Mouse (Mus musculus): ENCODE results near the gene Igfbp6. TPM values are rescaled to one million over a fixed set of nuclear protein-coding genes. Genes with fewer than 3 reads are reported as not detected.

Gene Igfbp6
- polyA plus RNA-seq, 1 experiment from 2014 or later = 3.1 TPM

- no peaks in the 10 kb centered on the region for H3K4me1 ChIP-seq (ENCODE audit: control insufficient read depth, insufficient read depth, low read length)
- no peak overlapping the region for H3K4me2 ChIP-seq (ENCODE audit: low read length)
- ATAC-seq = no peak
- H3K9ac ChIP-seq (ENCODE audit: low read depth, low read length) = no peak overlapping the region
- H3K27me3 ChIP-seq (ENCODE audit: control insufficient read depth, insufficient read depth, low read depth, low read length) = no peaks in the 10 kb centered on the region
- H3K4me3 ChIP-seq (ENCODE audit: low read depth, low read length) = no peak overlapping the region
- no peaks in the 10 kb centered on the region for H3K36me3 ChIP-seq (ENCODE audit: control insufficient read depth, insufficient read depth, low read length)
- no peaks in the 10 kb centered on the region for H3K9me3 ChIP-seq (replicated peaks; ENCODE audit: control insufficient read depth, low read length, poor library complexity, severe bottlenecking)
- no peak overlapping the region for H3K27ac ChIP-seq (ENCODE audit: low read length)
- whole genome bisulfite sequencing = 81% methylated on average over 7 of the region's 7 CpGs
These were observed 48.2 kb downstream of the Igfbp6 start for GRCm38 (mm10) chr15:102192271-102192812.

- H3K36me3 ChIP-seq (ENCODE audit: control insufficient read depth, insufficient read depth, low read length) = no peaks in the 10 kb centered on the region
- no peak overlapping the region for H3K4me2 ChIP-seq (ENCODE audit: low read length)
- no peaks in the 10 kb centered on the region for H3K4me1 ChIP-seq (ENCODE audit: control insufficient read depth, insufficient read depth, low read length)
- H3K27me3 ChIP-seq (ENCODE audit: control insufficient read depth, insufficient read depth, low read depth, low read length) = no peaks in the 10 kb centered on the region
- H3K9ac ChIP-seq (ENCODE audit: low read depth, low read length) = no peak overlapping the region
- H3K27ac ChIP-seq (ENCODE audit: low read length) = no peak overlapping the region
- no peak for ATAC-seq
- WGBS = 58% methylated on average over 5 of the region's 5 CpGs
- no peak overlapping the region for H3K4me3 ChIP-seq (ENCODE audit: low read depth, low read length)
- H3K9me3 ChIP-seq (replicated peaks; ENCODE audit: control insufficient read depth, low read length, poor library complexity, severe bottlenecking) = no peaks in the 10 kb centered on the region
These were observed 48.7 kb downstream of the Igfbp6 start for GRCm38 (mm10) chr15:102192820-102193386.

GRCm38 (mm10) chr15:102193652-102194051, 49.5 kb downstream of the Igfbp6 start:
- H3K27ac ChIP-seq (ENCODE audit: low read length) = no peak overlapping the region
- no peaks in the 10 kb centered on the region for H3K27me3 ChIP-seq (ENCODE audit: control insufficient read depth, insufficient read depth, low read depth, low read length)
- H3K4me3 ChIP-seq (ENCODE audit: low read depth, low read length) = no peak overlapping the region
- 91% methylated on average over 4 of the region's 4 CpGs for WGBS
- no peaks in the 10 kb centered on the region for H3K9me3 ChIP-seq (replicated peaks; ENCODE audit: control insufficient read depth, low read length, poor library complexity, severe bottlenecking)
- no peak for ATAC-seq
- H3K4me2 ChIP-seq (ENCODE audit: low read length) = no peak overlapping the region
- no peak overlapping the region for H3K9ac ChIP-seq (ENCODE audit: low read depth, low read length)
- no peaks in the 10 kb centered on the region for H3K4me1 ChIP-seq (ENCODE audit: control insufficient read depth, insufficient read depth, low read length)
- no peaks in the 10 kb centered on the region for H3K36me3 ChIP-seq (ENCODE audit: control insufficient read depth, insufficient read depth, low read length)

- no peak overlapping the region for H3K27ac ChIP-seq (ENCODE audit: low read length)
- no peak overlapping the region for H3K9ac ChIP-seq (ENCODE audit: low read depth, low read length)
- no peak for ATAC-seq
- H3K9me3 ChIP-seq (replicated peaks; ENCODE audit: control insufficient read depth, low read length, poor library complexity, severe bottlenecking) = no peaks in the 10 kb centered on the region
- no peak overlapping the region for H3K4me2 ChIP-seq (ENCODE audit: low read length)
- H3K27me3 ChIP-seq (ENCODE audit: control insufficient read depth, insufficient read depth, low read depth, low read length) = no peaks in the 10 kb centered on the region
- no peak overlapping the region for H3K4me3 ChIP-seq (ENCODE audit: low read depth, low read length)
- no peaks in the 10 kb centered on the region for H3K4me1 ChIP-seq (ENCODE audit: control insufficient read depth, insufficient read depth, low read length)
- H3K36me3 ChIP-seq (ENCODE audit: control insufficient read depth, insufficient read depth, low read length) = no peaks in the 10 kb centered on the region
- WGBS = 90% methylated on average over 4 of the region's 4 CpGs
These were observed 50.3 kb downstream of the Igfbp6 start for GRCm38 (mm10) chr15:102194439-102194838.

- 85% methylated on average over 4 of the region's 4 CpGs for WGBS
- H3K4me1 ChIP-seq (ENCODE audit: control insufficient read depth, insufficient read depth, low read length) = no peaks in the 10 kb centered on the region
- no peaks in the 10 kb centered on the region for H3K36me3 ChIP-seq (ENCODE audit: control insufficient read depth, insufficient read depth, low read length)
- H3K4me3 ChIP-seq (ENCODE audit: low read depth, low read length) = no peak overlapping the region
- no peaks in the 10 kb centered on the region for H3K9me3 ChIP-seq (replicated peaks; ENCODE audit: control insufficient read depth, low read length, poor library complexity, severe bottlenecking)
- H3K27me3 ChIP-seq (ENCODE audit: control insufficient read depth, insufficient read depth, low read depth, low read length) = no peaks in the 10 kb centered on the region
- H3K4me2 ChIP-seq (ENCODE audit: low read length) = no peak overlapping the region
- ATAC-seq = no peak
- H3K9ac ChIP-seq (ENCODE audit: low read depth, low read length) = no peak overlapping the region
- H3K27ac ChIP-seq (ENCODE audit: low read length) = no peak overlapping the region
These were observed 51.2 kb downstream of the Igfbp6 start for GRCm38 (mm10) chr15:102195373-102195772.

GRCm38 (mm10) chr15:102198841-102199240, 54.7 kb downstream of the Igfbp6 start:
- no peak for ATAC-seq
- H3K9ac ChIP-seq (ENCODE audit: low read depth, low read length) = no peak overlapping the region
- peaks cover 7% of the 10 kb centered on the region for H3K4me1 ChIP-seq (ENCODE audit: control insufficient read depth, insufficient read depth, low read length)
- no peak overlapping the region for H3K4me2 ChIP-seq (ENCODE audit: low read length)
- 82% methylated on average over 4 of the region's 4 CpGs for WGBS
- no peak overlapping the region for H3K27ac ChIP-seq (ENCODE audit: low read length)
- H3K4me3 ChIP-seq (ENCODE audit: low read depth, low read length) = no peak overlapping the region
- H3K36me3 ChIP-seq (ENCODE audit: control insufficient read depth, insufficient read depth, low read length) = no peaks in the 10 kb centered on the region
- H3K9me3 ChIP-seq (replicated peaks; ENCODE audit: control insufficient read depth, low read length, poor library complexity, severe bottlenecking) = no peaks in the 10 kb centered on the region
- H3K27me3 ChIP-seq (ENCODE audit: control insufficient read depth, insufficient read depth, low read depth, low read length) = no peaks in the 10 kb centered on the region

Other genes with a start within 250 kb of the Igfbp6 start
- not detected in 2 replicates for gene Krt4, start 219.6 kb upstream of the Igfbp6 start, polyA plus RNA-seq (2015; fragmentation: Nextera tagmentation; extraction: Ambion mirVana)
- gene Krt79, start 204.0 kb upstream of the Igfbp6 start, polyA plus RNA-seq (2015; fragmentation: Nextera tagmentation; extraction: Ambion mirVana) = 0.25 and 0.51 TPM in 2 replicates
- gene Krt78, start 190.1 kb upstream of the Igfbp6 start, polyA plus RNA-seq (2015; fragmentation: Nextera tagmentation; extraction: Ambion mirVana) = not detected in 2 replicates
- 2.2 TPM in 2 replicates for gene Krt8, start 139.9 kb upstream of the Igfbp6 start, polyA plus RNA-seq (2015; fragmentation: Nextera tagmentation; extraction: Ambion mirVana)
- 3.8 and 5.1 TPM in 2 replicates for gene Krt18, start 116.2 kb upstream of the Igfbp6 start, polyA plus RNA-seq (2015; fragmentation: Nextera tagmentation; extraction: Ambion mirVana)
- 87.3 and 90.0 TPM in 2 replicates for gene Eif4b, start 70.6 kb upstream of the Igfbp6 start, polyA plus RNA-seq (2015; fragmentation: Nextera tagmentation; extraction: Ambion mirVana)
- gene Tns2, start 43.9 kb upstream of the Igfbp6 start, polyA plus RNA-seq (2015; fragmentation: Nextera tagmentation; extraction: Ambion mirVana) = 7.4 and 9.4 TPM in 2 replicates
- 81.1 and 95.9 TPM in 2 replicates for gene Spryd3, start 8.1 kb upstream of the Igfbp6 start, polyA plus RNA-seq (2015; fragmentation: Nextera tagmentation; extraction: Ambion mirVana)
- 0.21 TPM in 1 of 2 replicates, not detected in the other for gene Soat2, start 6.2 kb downstream of the Igfbp6 start, polyA plus RNA-seq (2015; fragmentation: Nextera tagmentation; extraction: Ambion mirVana)
- 54.0 and 59.2 TPM in 2 replicates for gene Zfp740, start 58.9 kb downstream of the Igfbp6 start, polyA plus RNA-seq (2015; fragmentation: Nextera tagmentation; extraction: Ambion mirVana)
- gene Csad, start 60.4 kb downstream of the Igfbp6 start, polyA plus RNA-seq (2015; fragmentation: Nextera tagmentation; extraction: Ambion mirVana) = 33.1 and 33.2 TPM in 2 replicates
- gene Itgb7, start 87.6 kb downstream of the Igfbp6 start, polyA plus RNA-seq (2015; fragmentation: Nextera tagmentation; extraction: Ambion mirVana) = 0.43 and 0.80 TPM in 2 replicates
- gene Rarg, start 113.2 kb downstream of the Igfbp6 start, polyA plus RNA-seq (2015; fragmentation: Nextera tagmentation; extraction: Ambion mirVana) = 4.1 and 6.0 TPM in 2 replicates
- not detected in 2 replicates for gene Gm9918, start 126.2 kb downstream of the Igfbp6 start, polyA plus RNA-seq (2015; fragmentation: Nextera tagmentation; extraction: Ambion mirVana)
- 58.7 and 59.8 TPM in 2 replicates for gene Mfsd5, start 135.1 kb downstream of the Igfbp6 start, polyA plus RNA-seq (2015; fragmentation: Nextera tagmentation; extraction: Ambion mirVana)
- 4.0 and 4.7 TPM in 2 replicates for gene Espl1, start 151.9 kb downstream of the Igfbp6 start, polyA plus RNA-seq (2015; fragmentation: Nextera tagmentation; extraction: Ambion mirVana)
- gene Pfdn5, start 181.8 kb downstream of the Igfbp6 start, polyA plus RNA-seq (2015; fragmentation: Nextera tagmentation; extraction: Ambion mirVana) = 479 TPM in 2 replicates
- gene Myg1, start 187.3 kb downstream of the Igfbp6 start, polyA plus RNA-seq (2015; fragmentation: Nextera tagmentation; extraction: Ambion mirVana) = 89.1 and 91.2 TPM in 2 replicates
- 30.2 and 31.1 TPM in 2 replicates for gene Aaas, start 206.4 kb downstream of the Igfbp6 start, polyA plus RNA-seq (2015; fragmentation: Nextera tagmentation; extraction: Ambion mirVana)
- 0.40 and 0.55 TPM in 2 replicates for gene Sp7, start 222.8 kb downstream of the Igfbp6 start, polyA plus RNA-seq (2015; fragmentation: Nextera tagmentation; extraction: Ambion mirVana)